Comparison of ENCODE assay signal across 8 mouse cellular contexts in the genomic region with DNA sequence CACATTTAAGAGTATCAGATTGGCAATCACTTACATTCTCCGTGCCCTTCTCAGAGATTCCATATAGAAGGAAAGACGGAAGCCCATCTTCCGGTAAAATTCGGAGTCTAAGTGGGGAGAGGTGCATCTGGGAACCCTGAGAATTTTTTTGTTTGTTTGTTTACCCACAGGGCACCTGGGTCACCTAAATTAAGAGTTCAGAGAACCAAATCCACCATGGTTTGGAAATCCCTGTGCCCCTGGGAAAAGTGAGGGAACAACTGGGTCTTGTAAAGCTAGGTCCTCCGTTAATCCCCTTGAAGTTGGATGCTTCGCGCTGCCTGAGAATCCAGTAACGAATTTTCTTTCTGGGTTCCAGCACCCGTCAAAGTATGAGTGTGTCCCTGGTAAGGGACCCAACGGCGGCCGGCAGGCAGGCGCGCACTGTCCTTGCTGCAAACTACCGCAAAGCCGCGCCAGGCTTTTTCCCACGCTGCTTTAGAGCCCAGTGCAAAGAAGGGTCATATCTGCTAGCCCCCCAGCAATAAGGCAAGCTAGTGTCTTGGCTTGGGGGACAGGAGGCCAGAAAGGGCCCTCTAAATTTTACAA. TPM values are rescaled to one million over a fixed set of nuclear protein-coding genes. Genes with fewer than 3 reads are reported as not detected.
DNase-seq lines count a peak whose midpoint lies in the region; ATAC-seq and TF ChIP-seq lines count a peak whose summit lies in the region.

No protein-coding gene starts in this region.

- no peak for TF ChIP-seq CTCF in heart, adult 2 months (IDR thresholded peaks at IDR 0.05)

- H3K79me2 ChIP-seq in heart, adult 2 months (replicated peaks; ENCODE audit: control insufficient read depth, insufficient read depth, low read length): no peaks in the 10 kb centered on the region

- intact Hi-C loops in heart, adult 2 months (cut with DNase I): loop anchor here (5.0 kb wide), 2 partner anchors 165 to 325 kb away; a partner anchor contains a TSS
- intact Hi-C loops in heart, postnatal 25 days (cut with DNase I): loop anchor here (10.0 kb wide), 3 partner anchors 162 to 322 kb away; a partner anchor contains a TSS

- H3K4me1 ChIP-seq in heart, adult 2 months (ENCODE audit: control insufficient read depth, insufficient read depth, low read length): no peaks in the 10 kb centered on the region
- H3K4me1 ChIP-seq in heart, embryonic 14.5 days (ENCODE audit: control insufficient read depth in 2 of 2, insufficient read depth in 2 of 2, low read length in 2 of 2): peaks cover 3 to 18% of the 10 kb centered on the region in 2 experiments; a peak in 3 of 4 replicates
- peaks cover 50% of the 10 kb centered on the region for H3K4me1 ChIP-seq in midbrain, embryonic 10.5 days

- TF ChIP-seq EP300 in heart, adult 2 months (IDR thresholded peaks at IDR 0.05; ENCODE audit: insufficient read depth, low read depth, low read length): no peak

- TF ChIP-seq POLR2A in heart, adult 2 months (IDR thresholded peaks at IDR 0.05; ENCODE audit: insufficient read depth, low read depth, low read length): no peak

- no peak overlapping the region for H3K27ac ChIP-seq in heart, adult 2 months
- H3K27ac ChIP-seq in heart, embryonic 14.5 days (replicated peaks in 1 of 2; ENCODE audit: control insufficient read depth in 1 of 2, insufficient read depth in 1 of 2, low read depth in 2 of 2, low read length in 2 of 2): no peak overlapping the region
- H3K27ac ChIP-seq in midbrain, embryonic 10.5 days (replicated peaks): no peak overlapping the region

- no peaks in the 10 kb centered on the region for H3K36me3 ChIP-seq in heart, adult 2 months (ENCODE audit: control insufficient read depth, insufficient read depth, low read length)
- no peaks in the 10 kb centered on the region for H3K36me3 ChIP-seq in heart, embryonic 14.5 days (ENCODE audit: control insufficient read depth, insufficient read depth, low read length)
- no peaks in the 10 kb centered on the region for H3K36me3 ChIP-seq in midbrain, embryonic 10.5 days

- H3K27me3 ChIP-seq in heart, adult 2 months (ENCODE audit: control insufficient read depth, insufficient read depth, low read length): peaks cover 5% of the 10 kb centered on the region; the same call in 1 of the 2 replicates
- peaks cover 76% of the 10 kb centered on the region for H3K27me3 ChIP-seq in heart, embryonic 14.5 days (ENCODE audit: control insufficient read depth, insufficient read depth, low read length)
- H3K27me3 ChIP-seq in midbrain, embryonic 10.5 days (ENCODE audit: low read depth, poor library complexity, severe bottlenecking): peaks cover 98% of the 10 kb centered on the region

- peak overlapping the region; percentile 52 for H3K4me3 ChIP-seq in heart, adult 2 months
- peak overlapping the region; percentile 17 to 52; a peak in 3 of 4 replicates for H3K4me3 ChIP-seq in heart, embryonic 14.5 days (ENCODE audit: control insufficient read depth in 1 of 2, insufficient read depth in 1 of 2, low read depth in 1 of 2, low read length in 2 of 2)
- H3K4me3 ChIP-seq in midbrain, embryonic 10.5 days: peak overlapping the region; percentile 28

- WGBS in heart, adult 2 months: 6% methylated on average over 18 of the region's 18 CpGs
- WGBS in heart, embryonic 14.5 days: 1% methylated on average over 18 of the region's 18 CpGs
- WGBS in midbrain, embryonic 10.5 days: under 1% methylated on average over 18 of the region's 18 CpGs

- no peak overlapping the region for H3K9ac ChIP-seq in heart, adult 2 months (ENCODE audit: low read depth, low read length)
- peak overlapping the region; percentile 12; the same call in 1 of the 2 replicates for H3K9ac ChIP-seq in heart, embryonic 14.5 days (ENCODE audit: low read length)

- no peak for ATAC-seq in heart, embryonic 14.5 days (ENCODE audit: insufficient number of reproducible peaks, insufficient read depth, low FRiP score, low read depth)

- 0 out of 2 replicates have a peak, but pooled peaks cover 3% of the 10 kb centered on the region for H3K9me3 ChIP-seq in heart, embryonic 14.5 days (ENCODE audit: control insufficient read depth, low read length)
- 0 out of 2 replicates have a peak, but pooled peaks cover 4% of the 10 kb centered on the region for H3K9me3 ChIP-seq in midbrain, embryonic 10.5 days (replicated peaks)

- DNase-seq in heart, adult 2 months: peak in 1 of 2 experiments; percentile 24
- DNase-seq in heart, postnatal 25 days (ENCODE audit: low spot score): no peak
- DNase-seq in Muller cell, postnatal 12 days (ENCODE audit: inconsistent ontology term): peak; percentile 16
- peak; percentile 53 for DNase-seq in midbrain, embryonic 10.5 days (ENCODE audit: low spot score)
- DNase-seq in spleen, adult 18-20 months: no peak
- no peak for DNase-seq in cerebellum, adult 11 months
- no peak for DNase-seq in urinary bladder, adult 18-20 months (ENCODE audit: low spot score in 2 of 2)

- H3K4me2 ChIP-seq in heart, embryonic 14.5 days (ENCODE audit: low read length): peak overlapping the region; percentile 77

RNA-seq across cellular contexts. Expression of a gene that starts 13.3 kb away (rescaled TPM):
- under 1 TPM; 0.18 to 0.60 TPM for total RNA-seq in heart, adult 2 months (2021)
- 0.47 and 0.80 TPM in 2 replicates for polyA plus RNA-seq in heart, adult 2 months (2012; rRNA removed)
- total RNA-seq in heart, postnatal 25 days (2021): 1 to 10 TPM in 1 of 2 experiments, under 1 TPM in 1; 0.95 to 1.3 TPM
- polyA plus RNA-seq in heart, embryonic 14.5 days (2014; fragmentation: Nextera tagmentation; extraction: Ambion mirVana): 0.38 and 0.39 TPM in 2 replicates
- 0.20 and 0.27 TPM in 2 replicates for polyA plus RNA-seq in midbrain, embryonic 10.5 days (2016; fragmentation: Nextera tagmentation; extraction: Ambion mirVana)

Comparison
In these comparisons a context has a peak if more than half of its experiments do, and no peak if none do; other contexts are left out.
1. DNase-seq: peak in Muller cell, postnatal 12 days (single experiment) and midbrain, embryonic 10.5 days (single experiment); none in heart, postnatal 25 days (single experiment), spleen, adult 18-20 months (0 of 2), cerebellum, adult 11 months (single experiment) and urinary bladder, adult 18-20 months (0 of 2).
2. Peak in every context shown above with its lines, with median percentiles within 50 percentile points of each other: H3K4me3 ChIP-seq.